Mouse (Mus musculus) lung, embryonic 15.5 days (tissue): ENCODE data around the gene Odf2. TPM values are rescaled to one million over a fixed set of nuclear protein-coding genes. Genes with fewer than 3 reads are reported as not detected.

Experiments
- ATAC-seq: fragments of 200-750 bp; cut with Nextera tagmentation; 2 replicates; pipeline ENCODE4 v1.8.0; 2017; ENCODE audit warnings: moderate number of reproducible peaks, borderline replicate concordance; ENCODE audit not compliant: low FRiP score, low TSS enrichment; ENCODE audit errors: extremely low read depth
- H3K27ac ChIP-seq: fragments of 300-500 bp; sonication (generic); 2 replicates; pipeline ENCODE4 v1.5.1; 2015; ENCODE audit warnings: moderate library complexity, mild to moderate bottlenecking, inconsistent platforms
- H3K27me3 ChIP-seq: fragments of 300-500 bp; sonication (generic); 2 replicates; pipeline ENCODE4 v1.6.1; 2015; ENCODE audit warnings: inconsistent platforms
- H3K36me3 ChIP-seq: fragments of 300-500 bp; sonication (generic); 2 replicates; pipeline ENCODE4 v1.6.1; 2015; ENCODE audit warnings: inconsistent platforms
- H3K4me1 ChIP-seq: fragments of 300-500 bp; sonication (generic); 2 replicates; pipeline ENCODE4 v1.6.1; 2015; ENCODE audit warnings: inconsistent platforms
- H3K4me2 ChIP-seq: fragments of 300-500 bp; sonication (generic); 2 replicates; pipeline ENCODE4 v1.6.1; 2015; ENCODE audit warnings: inconsistent platforms, mild to moderate bottlenecking, moderate library complexity
- H3K4me3 ChIP-seq: fragments of 300-500 bp; sonication (generic); 2 replicates; pipeline ENCODE4 v1.5.1; 2015; ENCODE audit warnings: mild to moderate bottlenecking, inconsistent platforms
- H3K9ac ChIP-seq: fragments of 300-500 bp; sonication (generic); 2 replicates; pipeline ENCODE4 v1.6.1; 2015; ENCODE audit warnings: inconsistent platforms
- H3K9me3 ChIP-seq: fragments of 300-500 bp; sonication (generic); 2 replicates; pipeline ENCODE4 v1.6.1; 2016; ENCODE audit warnings: inconsistent platforms
- WGBS: fragments of 180-500 bp; shearing (Covaris S2); methylation state at CpG from one replicate; pipeline ENCODE4 v1.1.7; 2015; 5-methylcytosine and 5-hydroxymethylcytosine counted together
- polyA plus RNA-seq: library from polyadenylated mRNA; unstranded; fragments of >200 nt; fragmentation: Nextera tagmentation; extraction: Ambion mirVana; gene quantifications from 2 replicates; pipeline ENCODE4 v1.2.1, GENCODE M21; 2015

Gene Odf2
- polyA plus RNA-seq, 1 experiment from 2014 or later, result 62.3 TPM

DNA sequence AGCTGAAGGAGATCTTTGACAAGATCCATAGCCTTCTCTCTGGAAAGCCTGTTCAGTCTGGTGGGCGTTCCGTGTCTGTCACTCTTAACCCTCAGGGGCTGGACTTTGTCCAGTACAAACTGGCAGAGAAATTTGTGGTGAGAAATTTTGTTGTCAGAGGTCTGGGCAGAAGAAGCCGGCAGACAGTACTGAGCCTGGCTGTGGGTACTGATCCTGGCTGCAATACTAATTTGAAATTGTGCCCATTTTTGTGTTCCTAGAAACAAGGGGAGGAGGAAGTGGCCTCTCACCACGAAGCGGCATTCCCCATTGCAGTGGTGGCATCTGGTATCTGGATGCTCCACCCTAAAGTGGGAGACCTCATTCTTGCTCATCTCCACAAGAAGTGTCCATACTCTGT is 59.9 kb downstream of the Odf2 start:
- Histone ChIP-seq H3K4me1 (peaks cover 7% of the 10 kb centered on the region; the same call in 1 of the 2 replicates), H3K4me2 (no peak overlapping the region), H3K9me3 (no peaks in the 10 kb centered on the region), H3K27ac (no peak overlapping the region), H3K4me3 (no peak overlapping the region), H3K36me3 (peaks cover 76% of the 10 kb centered on the region), H3K27me3 (no peaks in the 10 kb centered on the region), H3K9ac (no peak overlapping the region)
- WGBS, result 92% methylated on average over 5 of the region's 5 CpGs
- ATAC-seq, result no peak

- ATAC-seq, result no peak
- no peak overlapping the region for H3K9ac ChIP-seq
- peaks cover 39% of the 10 kb centered on the region for H3K36me3 ChIP-seq
- no peaks in the 10 kb centered on the region for H3K9me3 ChIP-seq
- H3K4me1 ChIP-seq, result peaks cover 17% of the 10 kb centered on the region
- no peak overlapping the region for H3K4me2 ChIP-seq
- no peaks in the 10 kb centered on the region for H3K27me3 ChIP-seq
- H3K27ac ChIP-seq, result no peak overlapping the region
- H3K4me3 ChIP-seq, result no peak overlapping the region
- 93% methylated on average over 7 of the region's 7 CpGs for WGBS
Observed at GRCm38 (mm10) chr2:29961246-29961645, 72.2 kb downstream of the Odf2 start.

DNA sequence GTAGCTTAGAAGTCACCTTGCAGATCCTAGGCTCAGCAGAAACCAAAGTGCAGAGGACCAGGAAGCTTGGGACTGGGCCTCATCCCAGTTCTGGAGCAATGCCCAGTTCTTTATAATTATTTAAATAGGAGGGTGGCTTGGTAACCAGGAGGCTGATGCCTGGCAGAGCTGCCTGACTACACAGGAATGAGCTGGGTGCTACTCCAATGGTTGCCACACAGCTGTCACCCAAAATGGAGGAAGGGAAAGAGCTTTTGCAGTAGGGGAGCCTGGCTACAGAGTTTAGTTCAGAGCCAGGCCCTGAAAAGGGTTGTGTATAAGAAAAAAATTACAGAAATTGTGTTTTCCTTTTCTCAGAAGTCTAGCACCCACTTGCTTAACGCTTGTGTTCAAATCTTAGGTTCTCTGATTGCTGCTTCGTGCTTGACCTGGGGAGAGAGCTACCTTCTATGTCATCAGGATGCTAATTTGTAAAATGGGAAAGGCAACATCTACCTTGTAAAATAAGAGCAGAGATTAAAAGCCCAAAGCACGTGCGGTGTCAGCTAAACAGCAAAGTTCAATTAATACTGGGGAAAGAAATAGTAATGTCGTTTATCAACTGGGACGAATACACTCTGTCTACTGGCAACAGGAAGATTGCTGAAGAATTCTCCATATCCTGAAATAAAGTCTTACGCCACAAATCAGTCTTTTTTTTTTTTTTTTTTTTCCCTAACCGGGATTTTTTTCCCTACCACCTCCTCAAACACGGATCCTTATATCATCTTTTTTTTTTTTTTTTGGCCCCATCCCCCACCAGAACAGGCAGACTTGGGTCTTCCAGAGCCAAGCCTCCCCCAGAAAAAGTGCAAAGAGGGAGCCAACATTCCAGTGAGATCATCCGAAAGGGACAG is 75.6 kb downstream of the Odf2 start:
- Histone ChIP-seq H3K27ac (peak overlapping the region; percentile 96), H3K4me2 (peak overlapping the region; percentile 68), H3K4me3 (peak overlapping the region; percentile 93), H3K27me3 (no peaks in the 10 kb centered on the region), H3K36me3 (peaks cover 17% of the 10 kb centered on the region; the same call in 1 of the 2 replicates), H3K9ac (peak overlapping the region; percentile 57), H3K4me1 (peaks cover 40% of the 10 kb centered on the region), H3K9me3 (no peaks in the 10 kb centered on the region)
- ATAC-seq, result no peak
- WGBS, result 12% methylated on average over 10 of the region's 10 CpGs

- WGBS, result under 1% methylated on average over 67 of the region's 82 CpGs
- peak within 1 kb of the TSS; percentile 93 for H3K4me3 ChIP-seq
- H3K27me3 ChIP-seq, result no peaks in the 10 kb centered on the region
- peak within 1 kb of the TSS; percentile 93 for H3K9ac ChIP-seq
- peak within 1 kb of the TSS; percentile 96 for H3K27ac ChIP-seq
- peaks cover 40% of the 10 kb centered on the region for H3K4me1 ChIP-seq
- H3K4me2 ChIP-seq, result peak within 1 kb of the TSS; percentile 68
- peak; percentile 99 for ATAC-seq
- no peaks in the 10 kb centered on the region for H3K9me3 ChIP-seq
- H3K36me3 ChIP-seq, result peaks cover 15% of the 10 kb centered on the region; the same call in 1 of the 2 replicates
Observed at GRCm38 (mm10) chr2:29965250-29965843, 76.3 kb downstream of the Odf2 start, which contains the start of gene Sptan1. Gene Sptan1, plus strand, starts transcription at chr2:29965560.

GRCm38 (mm10) chr2:29965906-29966305 is 76.9 kb downstream of the Odf2 start:
- under 1% methylated on average over 40 of the region's 41 CpGs for WGBS
- peak; percentile 12; the same call in 1 of the 2 replicates for ATAC-seq

GRCm38 (mm10) chr2:29966826-29967225 is 77.8 kb downstream of the Odf2 start:
- ATAC-seq, result no peak
- no peak overlapping the region for H3K27ac ChIP-seq
- H3K27me3 ChIP-seq, result no peaks in the 10 kb centered on the region
- 58% methylated on average over 2 of the region's 2 CpGs for WGBS
- H3K4me3 ChIP-seq, result peak overlapping the region; percentile 93
- H3K9me3 ChIP-seq, result no peaks in the 10 kb centered on the region
- no peak overlapping the region; the same call in 1 of the 2 replicates for H3K9ac ChIP-seq
- peak overlapping the region; percentile 68 for H3K4me2 ChIP-seq
- peaks cover 46% of the 10 kb centered on the region for H3K4me1 ChIP-seq
- peaks cover 17% of the 10 kb centered on the region; the same call in 1 of the 2 replicates for H3K36me3 ChIP-seq

More at GRCm38 (mm10) chr2:29965906-29966305, 76.9 kb downstream of the Odf2 start:
- Histone ChIP-seq H3K4me1 (peaks cover 40% of the 10 kb centered on the region), H3K9me3 (no peaks in the 10 kb centered on the region), H3K4me2 (peak overlapping the region; percentile 68), H3K27me3 (no peaks in the 10 kb centered on the region), H3K36me3 (peaks cover 17% of the 10 kb centered on the region; the same call in 1 of the 2 replicates), H3K4me3 (peak overlapping the region; percentile 93), H3K27ac (peak overlapping the region; percentile 96), H3K9ac (peak overlapping the region; percentile 93)

DNA sequence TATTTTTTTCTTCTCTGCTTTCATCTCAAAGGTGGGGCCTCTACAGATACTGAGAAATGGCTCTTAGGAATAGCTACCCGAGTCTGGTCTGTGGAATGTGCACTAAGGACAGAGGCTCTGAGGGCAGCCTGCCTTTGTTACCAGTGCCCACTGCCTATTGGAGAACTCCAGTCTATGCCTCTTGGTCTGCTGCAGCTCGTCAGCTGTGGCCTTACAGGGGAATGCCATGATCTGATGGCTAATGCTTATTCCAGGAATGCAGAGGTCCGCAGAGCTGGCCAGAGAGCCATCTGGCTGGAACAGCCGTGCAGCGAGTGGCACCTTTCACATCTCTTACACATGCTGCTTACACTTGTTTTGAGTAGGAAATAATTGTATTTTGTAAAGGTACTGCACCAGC is 78.7 kb downstream of the Odf2 start:
- no peaks in the 10 kb centered on the region for H3K9me3 ChIP-seq
- peak overlapping the region; percentile 68 for H3K4me2 ChIP-seq
- no peak for ATAC-seq
- H3K4me3 ChIP-seq, result 0 out of 2 replicates have a peak overlapping the region, but pooled peaks have one; percentile 3
- 50% methylated on average over 5 of the region's 5 CpGs for WGBS
- no peaks in the 10 kb centered on the region for H3K27me3 ChIP-seq
- H3K4me1 ChIP-seq, result peaks cover 55% of the 10 kb centered on the region
- H3K36me3 ChIP-seq, result peaks cover 17% of the 10 kb centered on the region; the same call in 1 of the 2 replicates
- H3K27ac ChIP-seq, result no peak overlapping the region
- no peak overlapping the region for H3K9ac ChIP-seq

DNA sequence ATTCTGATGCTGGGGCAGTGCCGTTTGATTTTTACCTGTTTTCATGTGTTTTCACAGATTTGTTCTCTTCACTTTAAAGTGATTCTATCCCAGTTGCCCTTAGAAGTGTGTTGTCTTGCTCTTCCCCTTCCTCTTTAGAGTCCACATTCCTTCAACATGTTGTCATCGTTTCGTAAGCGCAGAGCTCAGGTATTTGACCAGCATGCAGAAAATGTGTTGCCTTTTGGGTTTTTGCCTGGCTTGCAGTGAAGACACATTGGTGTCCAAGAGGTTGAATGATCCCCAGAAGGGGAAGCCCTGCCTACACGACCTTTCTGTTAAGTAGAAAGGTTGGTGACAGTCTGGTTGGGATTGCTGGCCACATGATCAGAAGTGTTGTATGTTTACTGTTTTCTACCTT is 79.6 kb downstream of the Odf2 start:
- Histone ChIP-seq H3K27ac (no peak overlapping the region), H3K4me3 (no peak overlapping the region), H3K4me2 (no peak overlapping the region), H3K9ac (no peak overlapping the region), H3K4me1 (peaks cover 56% of the 10 kb centered on the region), H3K9me3 (no peaks in the 10 kb centered on the region), H3K36me3 (peaks cover 17% of the 10 kb centered on the region; the same call in 1 of the 2 replicates), H3K27me3 (no peaks in the 10 kb centered on the region)
- WGBS, result 45% methylated on average over 5 of the region's 5 CpGs
- no peak for ATAC-seq

- WGBS, result 64% methylated on average over 9 of the region's 9 CpGs
- H3K36me3 ChIP-seq, result peaks cover 28% of the 10 kb centered on the region; the same call in 1 of the 2 replicates
- no peak overlapping the region for H3K9ac ChIP-seq
- no peaks in the 10 kb centered on the region for H3K9me3 ChIP-seq
- peak overlapping the region; percentile 60 for H3K27ac ChIP-seq
- no peaks in the 10 kb centered on the region for H3K27me3 ChIP-seq
- H3K4me1 ChIP-seq, result peaks cover 41% of the 10 kb centered on the region
- no peak overlapping the region for H3K4me3 ChIP-seq
- ATAC-seq, result 0 out of 2 replicates have a peak, but pooled peaks have one; percentile 31
- no peak overlapping the region; the same call in 1 of the 2 replicates for H3K4me2 ChIP-seq
Observed at GRCm38 (mm10) chr2:29971838-29972635, 83.0 kb downstream of the Odf2 start.

DNA sequence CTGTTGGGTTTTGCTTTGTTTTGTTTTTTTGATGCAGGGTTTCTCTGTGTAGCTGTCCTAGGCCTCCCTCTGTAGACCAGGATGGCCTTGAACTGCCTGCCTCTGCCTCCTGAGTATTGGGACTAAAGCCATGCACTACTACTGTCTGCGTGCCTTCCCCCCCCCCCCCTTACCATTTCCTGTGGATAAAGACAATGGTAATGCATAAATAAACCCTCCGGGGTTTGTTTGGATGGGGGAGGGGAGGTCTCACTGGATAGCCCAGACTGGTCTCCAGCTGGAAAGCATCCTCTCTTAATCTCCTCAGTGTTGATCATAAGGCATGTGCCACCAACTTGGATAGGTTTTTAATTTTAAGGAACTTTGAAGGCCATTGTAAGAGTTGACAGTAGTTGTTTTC is 84.5 kb downstream of the Odf2 start:
- H3K9ac ChIP-seq, result no peak overlapping the region
- ATAC-seq, result peak; percentile 76; the same call in 1 of the 2 replicates
- 7% methylated on average over 2 of the region's 2 CpGs for WGBS

DNA sequence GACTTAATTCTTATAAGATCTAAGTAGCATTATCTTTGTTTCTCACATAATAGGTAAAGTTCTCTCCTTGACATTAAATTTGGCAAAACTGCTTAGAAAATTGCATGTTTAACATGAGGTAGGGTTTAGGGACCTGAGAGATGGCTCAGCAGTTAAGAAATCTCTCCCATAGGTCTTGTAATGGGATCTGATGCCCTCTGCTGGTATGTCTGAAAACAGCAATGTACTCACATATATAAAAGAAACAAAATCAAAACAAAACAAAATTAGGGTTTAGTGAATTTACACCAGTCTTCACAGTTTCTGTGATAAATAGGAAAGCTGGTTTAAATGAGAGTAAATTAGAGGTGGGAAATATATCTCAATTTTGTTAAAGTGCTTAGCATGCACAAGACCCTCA is 88.3 kb downstream of the Odf2 start:
- peaks cover 51% of the 10 kb centered on the region for H3K36me3 ChIP-seq

More for the DNA sequence above, 84.5 kb downstream of the Odf2 start:
- Histone ChIP-seq H3K36me3 (peaks cover 32% of the 10 kb centered on the region), H3K9me3 (no peaks in the 10 kb centered on the region), H3K27me3 (no peaks in the 10 kb centered on the region), H3K4me1 (peaks cover 28% of the 10 kb centered on the region), H3K27ac (no peak overlapping the region; the same call in 1 of the 2 replicates), H3K4me2 (no peak overlapping the region), H3K4me3 (no peak overlapping the region)

More for the DNA sequence above, 88.3 kb downstream of the Odf2 start:
- Histone ChIP-seq H3K4me3 (no peak overlapping the region), H3K9me3 (no peaks in the 10 kb centered on the region), H3K27me3 (no peaks in the 10 kb centered on the region), H3K4me1 (peaks cover 14% of the 10 kb centered on the region), H3K9ac (no peak overlapping the region), H3K4me2 (no peak overlapping the region), H3K27ac (no peak overlapping the region)
- no peak for ATAC-seq
